Mouse (Mus musculus) thymus, postnatal 25 days (tissue): Measurements from ENCODE around the gene Gm10282.

Source experiments
- DNase-seq: peaks from one replicate; pipeline ENCODE4 v3.0.0; 2022

The Gm10282 gene

GRCm38 (mm10) chr8:72295679-72296078, 9.4 kb downstream of the Gm10282 start:
- DNase-seq, result peak; percentile 62

- no peak for DNase-seq
These were observed 9.9 kb downstream of the Gm10282 start for GRCm38 (mm10) chr8:72295125-72295524.

- DNase-seq, result no peak
These were observed 11.8 kb downstream of the Gm10282 start for GRCm38 (mm10) chr8:72293309-72293708.

GRCm38 (mm10) chr8:72291104-72291503, 14.0 kb downstream of the Gm10282 start:
- DNase-seq, result no peak

- no peak for DNase-seq
These were observed 16.0 kb downstream of the Gm10282 start for GRCm38 (mm10) chr8:72289051-72289450.

GRCm38 (mm10) chr8:72285285-72285684, 19.8 kb downstream of the Gm10282 start:
- no peak for DNase-seq

- DNase-seq, result no peak
These were observed 23.4 kb downstream of the Gm10282 start for GRCm38 (mm10) chr8:72281634-72282033.

- peak; percentile 92 for DNase-seq
These were observed 25.9 kb downstream of the Gm10282 start for GRCm38 (mm10) chr8:72279151-72279550.

- DNase-seq, result no peak
These were observed 27.8 kb downstream of the Gm10282 start for GRCm38 (mm10) chr8:72277244-72277643.

- peak; percentile 42 for DNase-seq
These were observed 31.3 kb downstream of the Gm10282 start for GRCm38 (mm10) chr8:72273807-72274206.

- DNase-seq, result no peak
These were observed 31.8 kb downstream of the Gm10282 start for GRCm38 (mm10) chr8:72273111-72273770.

GRCm38 (mm10) chr8:72272361-72272760, 32.7 kb downstream of the Gm10282 start:
- DNase-seq, result peak; percentile 88

- no peak for DNase-seq
These were observed 33.4 kb downstream of the Gm10282 start for GRCm38 (mm10) chr8:72271691-72272090.

- no peak for DNase-seq
These were observed 33.9 kb downstream of the Gm10282 start for GRCm38 (mm10) chr8:72271051-72271660.

GRCm38 (mm10) chr8:72270606-72271005, 34.5 kb downstream of the Gm10282 start:
- no peak for DNase-seq

GRCm38 (mm10) chr8:72268356-72268755, 36.7 kb downstream of the Gm10282 start:
- no peak for DNase-seq

GRCm38 (mm10) chr8:72267106-72267505, 38.0 kb downstream of the Gm10282 start:
- DNase-seq, result no peak

- no peak for DNase-seq
These were observed 38.4 kb downstream of the Gm10282 start for GRCm38 (mm10) chr8:72266671-72267070.

GRCm38 (mm10) chr8:72265342-72265741, 39.7 kb downstream of the Gm10282 start:
- no peak for DNase-seq

- no peak for DNase-seq
These were observed 41.6 kb downstream of the Gm10282 start for GRCm38 (mm10) chr8:72263451-72263850.

- no peak for DNase-seq
These were observed 42.3 kb downstream of the Gm10282 start for GRCm38 (mm10) chr8:72262756-72263155.

- no peak for DNase-seq
These were observed 43.2 kb downstream of the Gm10282 start for GRCm38 (mm10) chr8:72261872-72262271.

GRCm38 (mm10) chr8:72261431-72261830, 43.6 kb downstream of the Gm10282 start:
- no peak for DNase-seq

- peak; percentile 82 for DNase-seq
These were observed 44.0 kb downstream of the Gm10282 start for GRCm38 (mm10) chr8:72261019-72261418.

GRCm38 (mm10) chr8:72260585-72260984, 44.5 kb downstream of the Gm10282 start:
- DNase-seq, result no peak
